Mouse (Mus musculus): ENCODE data around the gene Tef.

DNA sequence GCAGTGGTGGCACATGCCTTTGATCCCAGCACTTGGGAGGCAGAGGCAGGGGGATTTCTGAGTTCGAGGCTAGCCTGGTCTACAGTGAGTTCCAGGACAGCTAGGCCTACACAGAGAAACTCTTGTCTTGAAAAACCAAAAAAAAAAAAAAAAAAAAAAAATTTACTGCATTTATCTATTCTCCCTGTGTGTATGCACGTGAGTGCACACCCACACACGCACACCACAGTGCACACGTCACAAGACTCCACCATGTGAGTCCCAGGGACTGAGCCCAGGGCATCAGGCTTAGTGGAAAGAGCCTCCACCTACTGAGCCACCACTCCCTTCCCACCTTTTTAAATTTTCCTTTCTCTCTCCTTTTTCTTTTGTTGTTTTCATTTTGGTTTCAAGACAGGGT is 28.3 kb downstream of the Tef start:
- TF ChIP-seq CTCF (IDR thresholded peaks at IDR 0.05; ENCODE audit: insufficient read depth, low read length) (no peak), POLR2A (IDR thresholded peaks at IDR 0.05; ENCODE audit: borderline replicate concordance, extremely low read depth, low read depth, low read length) (no peak)

Measured in lung, adult 2 months (tissue).